Mouse (Mus musculus): ENCODE measurements around the gene Rbm18. TPM values are rescaled to one million over a fixed set of nuclear protein-coding genes. Genes with fewer than 3 reads are reported as not detected.

Rbm18 gene
- polyA plus RNA-seq, 1 experiment from 2014 or later: 28.9 TPM

GRCm38 (mm10) chr2:36093301-36093700, 43.3 kb downstream of the Rbm18 start:
- H3K9ac ChIP-seq (ENCODE audit: low read depth, low read length): no peak overlapping the region
- no peak for ATAC-seq
- peaks cover 91% of the 10 kb centered on the region for H3K27me3 ChIP-seq (replicated peaks; ENCODE audit: control insufficient read depth, insufficient read depth, low read length)
- H3K4me2 ChIP-seq (replicated peaks; ENCODE audit: low read depth): no peak overlapping the region
- H3K4me3 ChIP-seq (ENCODE audit: low read depth, low read length): no peak overlapping the region
- H3K9me3 ChIP-seq (ENCODE audit: control insufficient read depth): no peaks in the 10 kb centered on the region
- no peak overlapping the region for H3K27ac ChIP-seq (ENCODE audit: low read depth, low read length)
- 33% methylated on average over 7 of the region's 7 CpGs for WGBS
- no peaks in the 10 kb centered on the region for H3K36me3 ChIP-seq (ENCODE audit: control insufficient read depth, insufficient read depth)
- H3K4me1 ChIP-seq (replicated peaks; ENCODE audit: control insufficient read depth, insufficient read depth, low read length): 0 out of 2 replicates have a peak, but pooled peaks cover 5% of the 10 kb centered on the region
- TF ChIP-seq CTCF (IDR thresholded peaks at IDR 0.05; ENCODE audit: low read depth): no peak

DNA sequence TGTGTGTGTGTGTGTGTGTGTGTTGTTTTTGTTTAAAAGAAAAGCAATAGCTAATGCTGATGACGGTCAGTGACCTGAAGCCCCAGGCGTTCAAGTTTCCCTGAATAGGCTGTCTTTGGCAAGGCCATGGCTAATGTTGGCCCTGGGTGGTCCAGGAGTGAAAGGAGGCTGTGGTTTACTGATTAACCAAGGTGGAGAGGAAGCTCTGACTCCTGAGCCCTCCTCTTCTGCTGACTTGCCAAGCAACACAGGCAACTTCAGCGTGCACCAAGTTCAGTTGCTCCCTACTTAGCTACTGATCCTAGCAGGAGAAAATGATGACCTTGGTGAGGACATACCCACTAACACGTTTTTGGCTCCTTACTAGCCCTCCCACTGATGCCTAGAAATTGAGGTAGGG, 43.8 kb downstream of the Rbm18 start:
- H3K9me3 ChIP-seq (ENCODE audit: control insufficient read depth): no peaks in the 10 kb centered on the region
- no peak for ATAC-seq
- H3K4me1 ChIP-seq (replicated peaks; ENCODE audit: control insufficient read depth, insufficient read depth, low read length): 0 out of 2 replicates have a peak, but pooled peaks cover 5% of the 10 kb centered on the region
- no peaks in the 10 kb centered on the region for H3K36me3 ChIP-seq (ENCODE audit: control insufficient read depth, insufficient read depth)
- H3K4me2 ChIP-seq (replicated peaks; ENCODE audit: low read depth): no peak overlapping the region
- H3K4me3 ChIP-seq (ENCODE audit: low read depth, low read length): no peak overlapping the region
- no peak overlapping the region for H3K9ac ChIP-seq (ENCODE audit: low read depth, low read length)
- 14% methylated on average over 4 of the region's 4 CpGs for WGBS
- H3K27ac ChIP-seq (ENCODE audit: low read depth, low read length): no peak overlapping the region
- peaks cover 86% of the 10 kb centered on the region for H3K27me3 ChIP-seq (replicated peaks; ENCODE audit: control insufficient read depth, insufficient read depth, low read length)
- no peak for TF ChIP-seq CTCF (IDR thresholded peaks at IDR 0.05; ENCODE audit: low read depth)

GRCm38 (mm10) chr2:36090853-36091741, 45.5 kb downstream of the Rbm18 start:
- peak overlapping the region; percentile 85 for H3K4me2 ChIP-seq (replicated peaks; ENCODE audit: low read depth)
- no peak for TF ChIP-seq CTCF (IDR thresholded peaks at IDR 0.05; ENCODE audit: low read depth)
- no peaks in the 10 kb centered on the region for H3K9me3 ChIP-seq (ENCODE audit: control insufficient read depth)
- no peak overlapping the region for H3K9ac ChIP-seq (ENCODE audit: low read depth, low read length)
- 0 out of 2 replicates have a peak, but pooled peaks cover 5% of the 10 kb centered on the region for H3K4me1 ChIP-seq (replicated peaks; ENCODE audit: control insufficient read depth, insufficient read depth, low read length)
- no peaks in the 10 kb centered on the region for H3K36me3 ChIP-seq (ENCODE audit: control insufficient read depth, insufficient read depth)
- peak overlapping the region; percentile 49 for H3K4me3 ChIP-seq (ENCODE audit: low read depth, low read length)
- peak; percentile 47 for ATAC-seq
- 3% methylated on average over 70 of the region's 70 CpGs for WGBS
- H3K27ac ChIP-seq (ENCODE audit: low read depth, low read length): no peak overlapping the region
- peaks cover 72% of the 10 kb centered on the region for H3K27me3 ChIP-seq (replicated peaks; ENCODE audit: control insufficient read depth, insufficient read depth, low read length)

GRCm38 (mm10) chr2:36089190-36089589, 47.4 kb downstream of the Rbm18 start:
- no peak overlapping the region for H3K9ac ChIP-seq (ENCODE audit: low read depth, low read length)
- H3K4me1 ChIP-seq (replicated peaks; ENCODE audit: control insufficient read depth, insufficient read depth, low read length): 0 out of 2 replicates have a peak, but pooled peaks cover 5% of the 10 kb centered on the region
- H3K36me3 ChIP-seq (ENCODE audit: control insufficient read depth, insufficient read depth): no peaks in the 10 kb centered on the region
- no peak overlapping the region for H3K27ac ChIP-seq (ENCODE audit: low read depth, low read length)
- ATAC-seq: no peak
- H3K4me2 ChIP-seq (replicated peaks; ENCODE audit: low read depth): no peak overlapping the region
- no peak overlapping the region for H3K4me3 ChIP-seq (ENCODE audit: low read depth, low read length)
- TF ChIP-seq CTCF (IDR thresholded peaks at IDR 0.05; ENCODE audit: low read depth): no peak
- peaks cover 53% of the 10 kb centered on the region for H3K27me3 ChIP-seq (replicated peaks; ENCODE audit: control insufficient read depth, insufficient read depth, low read length)
- 64% methylated on average over 3 of the region's 3 CpGs for WGBS
- H3K9me3 ChIP-seq (ENCODE audit: control insufficient read depth): no peaks in the 10 kb centered on the region

- 100% methylated on average over 1 of the region's 1 CpGs for WGBS
- Histone ChIP-seq H3K9ac (ENCODE audit: low read depth, low read length) (no peak overlapping the region), H3K4me2 (replicated peaks; ENCODE audit: low read depth) (no peak overlapping the region), H3K9me3 (ENCODE audit: control insufficient read depth) (no peaks in the 10 kb centered on the region), H3K27me3 (replicated peaks; ENCODE audit: control insufficient read depth, insufficient read depth, low read length) (peaks cover 12% of the 10 kb centered on the region; the same call in 1 of the 2 replicates), H3K4me3 (ENCODE audit: low read depth, low read length) (no peak overlapping the region), H3K4me1 (replicated peaks; ENCODE audit: control insufficient read depth, insufficient read depth, low read length) (no peaks in the 10 kb centered on the region), H3K36me3 (ENCODE audit: control insufficient read depth, insufficient read depth) (no peaks in the 10 kb centered on the region), H3K27ac (ENCODE audit: low read depth, low read length) (no peak overlapping the region)
- TF ChIP-seq CTCF (IDR thresholded peaks at IDR 0.05; ENCODE audit: low read depth): no peak
- ATAC-seq: no peak
These were observed 51.5 kb downstream of the Rbm18 start for GRCm38 (mm10) chr2:36085041-36085440.

DNA sequence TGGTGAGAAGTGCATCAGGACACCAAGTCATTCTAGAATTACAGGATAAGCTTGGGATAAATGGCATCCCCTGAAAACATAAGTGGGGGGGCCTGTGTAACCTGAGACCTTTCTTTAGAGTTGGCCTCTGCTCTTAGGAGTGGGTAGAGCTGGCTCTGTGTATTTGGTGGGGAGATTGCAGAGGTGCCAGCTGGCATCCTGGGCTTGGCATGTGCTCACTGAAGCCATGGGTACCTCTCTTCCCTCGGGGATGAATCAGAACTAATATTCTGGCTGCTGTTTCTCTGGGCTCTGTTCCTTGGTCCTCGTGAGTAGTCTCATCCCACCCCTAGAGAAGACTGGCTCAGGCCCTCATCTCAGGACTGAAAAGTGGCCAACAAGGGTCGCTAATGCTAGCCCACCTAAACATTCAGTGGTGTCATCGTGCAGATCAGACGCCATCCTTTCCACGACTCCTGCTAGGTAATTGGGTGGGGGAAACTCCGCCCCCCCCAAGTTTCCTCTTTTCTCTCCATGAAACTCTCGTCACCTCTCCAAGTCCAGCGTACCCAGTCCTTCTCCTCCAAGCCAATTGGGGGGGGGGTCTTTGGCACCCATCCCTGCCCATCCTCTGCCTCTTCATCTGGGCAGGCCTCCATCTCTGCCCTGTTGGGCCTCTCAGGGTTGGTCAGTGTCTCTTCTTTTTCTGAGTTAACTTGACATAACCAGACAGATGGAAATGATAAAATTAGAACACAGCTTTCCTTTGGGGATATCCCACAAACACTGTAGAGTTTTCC, 53.6 kb downstream of the Rbm18 start:
- no peak overlapping the region for H3K27ac ChIP-seq (ENCODE audit: low read depth, low read length)
- H3K27me3 ChIP-seq (replicated peaks; ENCODE audit: control insufficient read depth, insufficient read depth, low read length): 0 out of 2 replicates have a peak, but pooled peaks cover 3% of the 10 kb centered on the region
- H3K9me3 ChIP-seq (ENCODE audit: control insufficient read depth): no peaks in the 10 kb centered on the region
- H3K4me3 ChIP-seq (ENCODE audit: low read depth, low read length): no peak overlapping the region
- no peaks in the 10 kb centered on the region for H3K36me3 ChIP-seq (ENCODE audit: control insufficient read depth, insufficient read depth)
- no peak for ATAC-seq
- no peak overlapping the region for H3K4me2 ChIP-seq (replicated peaks; ENCODE audit: low read depth)
- TF ChIP-seq CTCF (IDR thresholded peaks at IDR 0.05; ENCODE audit: low read depth): no peak
- no peak overlapping the region for H3K9ac ChIP-seq (ENCODE audit: low read depth, low read length)
- no peaks in the 10 kb centered on the region for H3K4me1 ChIP-seq (replicated peaks; ENCODE audit: control insufficient read depth, insufficient read depth, low read length)
- 80% methylated on average over 9 of the region's 9 CpGs for WGBS

Measured in intestine, postnatal 0 days (tissue).